Mouse (Mus musculus): ENCODE measurements at regions not wholly inside any gene's neighbourhood (a gene's known extent, or its start where the extent isn't known, plus 50 kb on each side); places are given as distances from the start of the nearest gene placed in this dataset.

DNA sequence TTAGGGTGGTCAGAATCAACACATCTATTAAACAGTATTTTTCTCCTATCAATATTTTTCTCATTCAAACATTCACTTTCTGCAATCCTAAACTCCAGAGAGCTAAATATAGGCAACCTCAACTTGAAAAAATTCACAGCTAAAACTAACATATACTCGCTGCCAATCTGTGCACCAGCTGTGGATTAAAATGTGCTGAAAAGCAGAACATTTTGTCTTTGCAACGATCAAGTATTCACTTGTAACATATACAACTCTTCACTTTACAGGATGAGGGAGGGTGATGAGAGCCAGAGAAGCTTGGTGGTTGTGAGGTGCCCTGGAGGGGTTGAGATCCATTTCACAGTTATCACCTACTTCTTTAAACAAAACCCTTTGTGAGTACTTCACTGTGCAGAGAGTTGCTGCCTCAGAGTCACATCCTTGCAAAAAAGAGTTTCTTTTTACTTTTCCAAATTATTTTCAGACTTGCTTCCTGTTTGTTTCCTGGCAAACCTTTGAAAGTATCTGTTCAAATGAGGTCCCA is 991.1 kb upstream of the Acvr2a start:
- H3K27ac ChIP-seq (ENCODE audit: low read length): no peak overlapping the region
- DNase-seq (ENCODE audit: low spot score) (peak; percentile 16), ATAC-seq (no peak)
- TF ChIP-seq CTCF (IDR thresholded peaks at IDR 0.05) (no peak), EP300 (IDR thresholded peaks at IDR 0.05) (no peak)
- H3K4me1 ChIP-seq (ENCODE audit: insufficient read depth, low read depth, low read length): no peaks in the 10 kb centered on the region
- H3K4me3 ChIP-seq (ENCODE audit: low read depth, low read length): no peak overlapping the region
- no peak overlapping the region for H3K9ac ChIP-seq (replicated peaks; ENCODE audit: low read depth)
- H3K9me3 ChIP-seq (ENCODE audit: low read length): no peaks in the 10 kb centered on the region
- WGBS: 47% methylated on average over 2 of the region's 2 CpGs
- no peaks in the 10 kb centered on the region for H3K27me3 ChIP-seq (replicated peaks; ENCODE audit: insufficient read depth, low read length)
- no peak overlapping the region for H3K4me2 ChIP-seq (replicated peaks; ENCODE audit: low read depth, low read length)
- no peaks in the 10 kb centered on the region for H3K36me3 ChIP-seq (ENCODE audit: insufficient read depth, low read length)

- ATAC-seq (no peak), DNase-seq (ENCODE audit: low spot score) (no peak)
- Histone ChIP-seq H3K4me3 (ENCODE audit: low read depth, low read length) (no peak overlapping the region), H3K9ac (replicated peaks; ENCODE audit: low read depth) (no peak overlapping the region), H3K27me3 (replicated peaks; ENCODE audit: insufficient read depth, low read length) (no peaks in the 10 kb centered on the region), H3K4me1 (ENCODE audit: insufficient read depth, low read depth, low read length) (no peaks in the 10 kb centered on the region), H3K9me3 (ENCODE audit: low read length) (no peaks in the 10 kb centered on the region), H3K36me3 (ENCODE audit: insufficient read depth, low read length) (no peaks in the 10 kb centered on the region), H3K4me2 (replicated peaks; ENCODE audit: low read depth, low read length) (no peak overlapping the region), H3K27ac (ENCODE audit: low read length) (no peak overlapping the region)
- no peak for TF ChIP-seq EP300 (IDR thresholded peaks at IDR 0.05)
- no peak for TF ChIP-seq CTCF (IDR thresholded peaks at IDR 0.05)
- WGBS: 93% methylated on average over 1 of the region's 1 CpGs
Measured at GRCm38 (mm10) chr2:47832493-47832892, 981.4 kb upstream of the Acvr2a start.

DNA sequence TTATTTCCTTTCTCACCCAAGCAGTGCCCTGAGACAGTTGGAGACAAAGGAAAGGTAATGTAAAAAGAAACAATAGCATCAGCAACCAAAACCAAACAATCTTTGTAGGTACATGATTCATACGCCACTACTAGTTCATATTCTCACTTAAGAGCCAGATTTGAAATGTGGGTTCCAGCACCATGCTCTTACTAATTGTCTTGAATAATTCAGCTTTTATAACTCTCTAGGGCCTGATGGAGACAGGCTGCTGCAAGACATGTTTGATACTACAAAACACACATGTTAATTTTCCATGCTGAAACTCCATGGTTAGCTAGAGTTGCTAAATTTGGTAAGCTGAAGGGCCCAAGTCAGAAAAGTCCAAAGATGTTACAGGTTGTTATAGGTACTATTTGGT is 980.4 kb upstream of the Acvr2a start:
- DNase-seq (ENCODE audit: low spot score) (no peak), ATAC-seq (no peak)
- H3K9ac ChIP-seq (replicated peaks; ENCODE audit: low read depth): no peak overlapping the region
- no peaks in the 10 kb centered on the region for H3K27me3 ChIP-seq (replicated peaks; ENCODE audit: insufficient read depth, low read length)
- H3K4me1 ChIP-seq (ENCODE audit: insufficient read depth, low read depth, low read length): no peaks in the 10 kb centered on the region
- no peak for TF ChIP-seq CTCF (IDR thresholded peaks at IDR 0.05)
- H3K4me3 ChIP-seq (ENCODE audit: low read depth, low read length): no peak overlapping the region
- 72% methylated on average over 1 of the region's 1 CpGs for WGBS
- H3K36me3 ChIP-seq (ENCODE audit: insufficient read depth, low read length): no peaks in the 10 kb centered on the region
- no peaks in the 10 kb centered on the region for H3K9me3 ChIP-seq (ENCODE audit: low read length)
- no peak overlapping the region for H3K4me2 ChIP-seq (replicated peaks; ENCODE audit: low read depth, low read length)
- H3K27ac ChIP-seq (ENCODE audit: low read length): no peak overlapping the region

DNA sequence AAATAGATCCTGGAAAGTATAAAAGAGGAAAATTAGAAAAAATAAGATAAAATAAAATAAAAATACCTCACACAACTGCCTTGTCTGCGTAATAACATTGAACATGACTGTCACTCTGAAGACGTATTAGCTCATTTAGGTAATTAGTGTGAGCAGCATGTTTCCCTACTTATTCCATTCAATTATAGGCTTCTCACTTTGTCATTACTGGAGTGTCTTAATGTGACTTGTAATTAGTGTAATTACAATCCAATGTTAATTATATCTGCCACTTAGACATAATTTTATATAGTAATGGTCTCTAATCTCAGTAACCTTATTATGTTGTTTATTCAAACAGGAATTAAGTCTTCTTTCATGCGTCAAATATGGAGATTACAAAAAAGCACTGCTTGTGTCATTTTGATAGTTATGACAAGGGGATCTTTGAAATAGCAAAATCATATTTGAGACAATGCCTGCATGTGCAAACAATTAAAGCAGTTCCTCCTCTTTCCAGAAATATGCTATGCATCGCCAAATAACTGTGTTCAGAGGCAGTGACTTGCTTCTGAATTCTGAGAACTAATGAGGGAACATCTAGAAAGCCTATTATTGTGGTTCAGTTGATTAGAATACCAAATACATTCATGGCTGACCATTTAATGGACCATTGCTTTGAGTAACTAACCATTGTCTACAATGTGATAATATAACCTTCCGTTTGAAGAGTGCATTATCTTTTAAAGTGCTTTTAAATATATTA is 979.7 kb upstream of the Acvr2a start:
- H3K36me3 ChIP-seq (ENCODE audit: insufficient read depth, low read length): no peaks in the 10 kb centered on the region

DNA sequence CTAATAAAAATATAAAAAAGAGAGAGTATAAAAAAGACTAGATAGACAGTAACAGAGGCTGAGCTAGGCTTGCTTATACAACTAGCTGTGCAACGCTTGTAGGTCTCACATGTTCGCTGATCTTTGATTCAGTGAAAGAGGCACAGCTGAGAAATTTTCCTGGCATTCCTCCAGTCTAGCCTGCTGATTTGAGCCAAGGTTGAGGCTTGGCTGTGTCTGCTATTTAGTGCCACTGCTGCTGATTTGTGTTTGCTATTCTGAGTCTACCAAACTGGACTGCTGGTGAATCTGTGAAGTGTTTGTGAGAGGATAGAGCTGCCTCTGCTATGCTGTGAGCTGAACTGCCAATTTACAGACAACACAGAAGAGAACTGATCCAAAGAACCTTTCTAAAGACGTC is 956.7 kb upstream of the Acvr2a start:
- no peaks in the 10 kb centered on the region for H3K36me3 ChIP-seq (ENCODE audit: insufficient read depth, low read length)
- H3K4me2 ChIP-seq (replicated peaks; ENCODE audit: low read depth, low read length): no peak overlapping the region
- H3K27ac ChIP-seq (ENCODE audit: low read length): no peak overlapping the region
- DNase-seq (ENCODE audit: low spot score) (peak; percentile 59), ATAC-seq (peak; percentile 62; the same call in 1 of the 2 replicates)
- TF ChIP-seq EP300 (IDR thresholded peaks at IDR 0.05) (no peak), CTCF (IDR thresholded peaks at IDR 0.05) (no peak)
- H3K27me3 ChIP-seq (replicated peaks; ENCODE audit: insufficient read depth, low read length): no peaks in the 10 kb centered on the region
- no peak overlapping the region for H3K4me3 ChIP-seq (ENCODE audit: low read depth, low read length)
- 48% methylated on average over 3 of the region's 3 CpGs for WGBS
- no peaks in the 10 kb centered on the region for H3K4me1 ChIP-seq (ENCODE audit: insufficient read depth, low read depth, low read length)
- H3K9me3 ChIP-seq (ENCODE audit: low read length): no peaks in the 10 kb centered on the region
- no peak overlapping the region for H3K9ac ChIP-seq (replicated peaks; ENCODE audit: low read depth)

More for the DNA sequence above, 979.7 kb upstream of the Acvr2a start:
- Histone ChIP-seq H3K9ac (replicated peaks; ENCODE audit: low read depth) (no peak overlapping the region), H3K4me2 (replicated peaks; ENCODE audit: low read depth, low read length) (no peak overlapping the region), H3K9me3 (ENCODE audit: low read length) (no peaks in the 10 kb centered on the region), H3K27ac (ENCODE audit: low read length) (no peak overlapping the region), H3K27me3 (replicated peaks; ENCODE audit: insufficient read depth, low read length) (no peaks in the 10 kb centered on the region), H3K4me3 (ENCODE audit: low read depth, low read length) (no peak overlapping the region), H3K4me1 (ENCODE audit: insufficient read depth, low read depth, low read length) (no peaks in the 10 kb centered on the region)
- WGBS: 82% methylated on average over 5 of the region's 5 CpGs
- no peak for DNase-seq (ENCODE audit: low spot score)
- no peak for ATAC-seq
- TF ChIP-seq CTCF (IDR thresholded peaks at IDR 0.05) (no peak), EP300 (IDR thresholded peaks at IDR 0.05) (no peak)

GRCm38 (mm10) chr2:47862446-47862845 is 951.5 kb upstream of the Acvr2a start:
- H3K27me3 ChIP-seq (replicated peaks; ENCODE audit: insufficient read depth, low read length): no peaks in the 10 kb centered on the region
- H3K9ac ChIP-seq (replicated peaks; ENCODE audit: low read depth): no peak overlapping the region
- no peak overlapping the region for H3K27ac ChIP-seq (ENCODE audit: low read length)
- no peaks in the 10 kb centered on the region for H3K4me1 ChIP-seq (ENCODE audit: insufficient read depth, low read depth, low read length)
- no peak for ATAC-seq
- TF ChIP-seq CTCF (IDR thresholded peaks at IDR 0.05): no peak
- no peak for TF ChIP-seq EP300 (IDR thresholded peaks at IDR 0.05)
- H3K36me3 ChIP-seq (ENCODE audit: insufficient read depth, low read length): no peaks in the 10 kb centered on the region
- H3K4me2 ChIP-seq (replicated peaks; ENCODE audit: low read depth, low read length): no peak overlapping the region
- no peaks in the 10 kb centered on the region for H3K9me3 ChIP-seq (ENCODE audit: low read length)
- 81% methylated on average over 1 of the region's 1 CpGs for WGBS
- DNase-seq (ENCODE audit: low spot score): no peak
- no peak overlapping the region for H3K4me3 ChIP-seq (ENCODE audit: low read depth, low read length)

Measured in lung, postnatal 0 days (tissue).